Mouse (Mus musculus): ENCODE data around the gene Tjp1. TPM values are rescaled to one million over a fixed set of nuclear protein-coding genes. Genes with fewer than 3 reads are reported as not detected.

Gene Tjp1
- polyA plus RNA-seq, 1 experiment from 2014 or later, result 24.0 TPM

- H3K27me3 ChIP-seq (ENCODE audit: low read depth, poor library complexity, severe bottlenecking), result no peaks in the 10 kb centered on the region
- H3K9me3 ChIP-seq (replicated peaks), result no peaks in the 10 kb centered on the region
- peaks cover 61% of the 10 kb centered on the region for H3K4me1 ChIP-seq
- 87% methylated on average over 10 of the region's 10 CpGs for WGBS
- no peak overlapping the region for H3K27ac ChIP-seq
- H3K36me3 ChIP-seq, result no peaks in the 10 kb centered on the region
- H3K4me3 ChIP-seq, result no peak overlapping the region
- no peak for DNase-seq (ENCODE audit: low spot score)
Measured at GRCm38 (mm10) chr7:65418366-65418911, 109.1 kb downstream of the Tjp1 start.

DNA sequence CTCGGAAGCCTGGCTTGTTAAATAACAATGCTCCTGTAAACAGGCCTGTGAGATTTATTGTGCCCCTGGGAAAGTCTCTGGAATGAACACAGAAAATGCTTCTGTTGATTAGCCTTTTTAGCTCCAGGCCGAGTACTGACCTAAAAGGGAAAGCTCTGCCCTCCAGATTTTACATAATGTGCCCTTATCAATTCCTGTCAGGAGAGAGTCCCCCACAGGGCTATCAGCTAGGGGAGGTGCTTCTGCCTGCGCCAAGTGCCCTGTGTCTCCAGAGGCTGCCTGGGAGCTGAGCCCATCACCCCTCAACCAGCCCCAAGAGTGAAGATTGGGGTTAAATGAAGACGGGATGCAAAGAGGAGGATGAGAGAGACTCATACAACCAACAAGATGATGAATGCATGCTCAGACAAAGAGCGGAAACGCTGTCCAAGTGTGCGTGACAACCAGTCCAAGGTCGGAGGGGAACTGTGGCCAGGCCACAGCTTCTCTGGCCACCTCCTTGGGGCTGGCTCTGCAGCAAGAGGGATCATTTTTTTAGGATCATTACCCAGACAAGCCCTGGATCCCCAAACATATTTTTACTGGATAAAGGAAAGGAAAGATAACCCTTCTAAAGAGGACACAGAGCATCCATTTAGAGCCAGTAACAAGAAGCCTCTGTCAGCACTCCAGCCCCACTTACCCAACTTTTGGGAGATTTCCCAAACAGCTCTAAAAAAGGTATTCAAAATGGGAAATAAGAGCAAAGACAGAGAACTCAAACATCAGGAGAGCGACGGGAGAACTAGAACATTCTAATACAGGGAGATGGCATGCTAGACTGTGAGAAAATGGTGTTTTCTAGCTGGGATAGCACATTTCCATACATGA is 110.1 kb downstream of the Tjp1 start:
- Histone ChIP-seq H3K27me3 (ENCODE audit: low read depth, poor library complexity, severe bottlenecking) (no peaks in the 10 kb centered on the region), H3K4me3 (no peak overlapping the region), H3K36me3 (no peaks in the 10 kb centered on the region), H3K27ac (peak overlapping the region; percentile 63), H3K4me1 (peaks cover 64% of the 10 kb centered on the region), H3K9me3 (replicated peaks) (no peaks in the 10 kb centered on the region)
- 54% methylated on average over 10 of the region's 10 CpGs for WGBS
- peak; percentile 35 for DNase-seq (ENCODE audit: low spot score)

DNA sequence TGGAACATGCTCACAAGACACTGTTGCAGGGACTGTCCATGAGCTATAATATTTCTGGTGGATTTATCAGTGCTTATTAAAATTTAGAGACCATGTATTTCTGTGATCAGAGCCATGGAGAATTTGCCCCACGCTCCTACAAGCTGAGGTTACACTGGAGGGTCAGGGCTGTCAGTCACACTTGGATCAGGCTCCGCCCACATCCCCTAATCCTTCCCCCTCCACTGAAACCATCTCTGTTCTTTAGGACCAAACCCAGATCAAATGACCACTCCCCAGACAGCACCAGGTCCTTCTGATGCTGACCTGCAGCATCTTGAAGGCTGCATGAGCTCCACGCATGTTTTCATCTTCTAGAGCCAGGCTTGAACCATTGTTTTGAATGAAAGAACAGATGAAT is 111.1 kb downstream of the Tjp1 start:
- Histone ChIP-seq H3K4me1 (peaks cover 66% of the 10 kb centered on the region), H3K27ac (no peak overlapping the region)
- no peak for DNase-seq (ENCODE audit: low spot score)

DNA sequence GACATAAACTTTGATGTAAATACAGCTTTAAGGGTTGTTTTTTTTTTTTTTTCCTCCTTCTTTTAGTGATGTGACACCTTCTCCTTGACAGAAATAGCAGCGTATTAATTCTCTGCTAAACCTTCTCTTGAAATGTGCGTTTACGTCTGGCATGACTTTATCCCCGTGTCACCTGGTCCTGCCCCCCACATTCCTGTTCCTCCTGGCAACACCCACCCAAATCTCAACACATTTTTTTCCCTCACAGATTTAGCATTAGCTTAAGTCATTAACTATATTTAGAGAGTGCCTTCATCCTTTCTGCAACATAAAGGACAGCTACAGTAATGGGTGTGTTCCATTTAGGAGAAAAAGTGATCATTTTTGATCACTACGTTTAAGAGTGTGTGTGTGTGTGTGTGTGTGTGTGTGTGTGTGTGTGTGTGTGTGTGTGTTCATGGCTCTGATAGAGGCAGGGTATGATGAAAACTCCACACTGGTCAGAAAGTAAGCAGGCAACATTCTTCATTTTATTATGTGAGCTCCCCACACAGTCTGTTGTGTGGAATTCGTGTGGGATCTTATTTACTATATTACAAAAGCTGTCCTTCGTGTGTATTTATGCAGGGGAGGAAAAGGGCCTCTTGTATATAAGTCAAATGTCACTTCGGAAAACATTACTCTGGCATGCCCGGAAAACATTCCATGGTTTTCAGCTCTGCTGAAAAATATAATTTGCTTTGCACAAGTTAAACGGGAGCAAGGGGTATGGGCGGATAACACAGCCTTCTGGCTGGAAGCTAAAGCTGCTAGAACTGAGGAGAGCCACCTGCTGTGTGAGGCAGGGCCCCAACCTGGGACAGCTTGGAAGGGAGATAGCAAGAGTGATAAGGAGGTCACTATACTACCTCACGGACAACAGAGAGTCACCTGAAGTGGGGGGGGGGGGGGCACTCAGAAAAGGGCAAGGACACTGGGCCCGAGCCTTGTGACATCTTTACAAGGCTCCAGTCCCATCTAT is 113.3 kb downstream of the Tjp1 start:
- Histone ChIP-seq H3K9me3 (replicated peaks) (no peaks in the 10 kb centered on the region), H3K27me3 (ENCODE audit: low read depth, poor library complexity, severe bottlenecking) (no peaks in the 10 kb centered on the region), H3K36me3 (no peaks in the 10 kb centered on the region), H3K27ac (no peak overlapping the region), H3K4me3 (no peak overlapping the region), H3K4me1 (peaks cover 58% of the 10 kb centered on the region)
- WGBS, result 66% methylated on average over 13 of the region's 13 CpGs
- no peak for DNase-seq (ENCODE audit: low spot score)

More for the DNA sequence above, 111.1 kb downstream of the Tjp1 start:
- WGBS, result 57% methylated on average over 3 of the region's 3 CpGs
- H3K4me3 ChIP-seq, result no peak overlapping the region
- no peaks in the 10 kb centered on the region for H3K9me3 ChIP-seq (replicated peaks)
- H3K36me3 ChIP-seq, result no peaks in the 10 kb centered on the region
- H3K27me3 ChIP-seq (ENCODE audit: low read depth, poor library complexity, severe bottlenecking), result no peaks in the 10 kb centered on the region

DNA sequence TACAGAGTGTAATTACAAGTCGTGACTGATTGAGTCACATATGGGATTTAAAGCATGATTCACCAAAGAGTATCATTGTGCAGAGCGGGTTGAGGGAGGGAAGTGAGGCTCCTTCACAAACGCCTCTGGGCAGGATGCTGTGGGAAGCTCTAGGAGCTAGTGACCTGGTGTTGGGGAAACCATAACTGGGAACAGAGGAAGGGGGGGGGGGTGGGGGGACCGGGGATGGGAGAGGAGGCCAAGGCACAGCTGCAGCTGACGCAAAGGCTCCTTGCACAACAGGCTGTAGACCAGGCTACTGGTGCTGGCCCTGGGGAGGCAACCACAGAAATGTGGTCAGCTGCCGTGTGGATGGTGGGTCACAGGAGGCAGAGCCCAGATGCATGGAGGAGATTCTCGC is 116.9 kb downstream of the Tjp1 start:
- WGBS, result 60% methylated on average over 7 of the region's 7 CpGs
- Histone ChIP-seq H3K4me3 (no peak overlapping the region), H3K27me3 (ENCODE audit: low read depth, poor library complexity, severe bottlenecking) (no peaks in the 10 kb centered on the region), H3K27ac (no peak overlapping the region), H3K4me1 (peaks cover 32% of the 10 kb centered on the region), H3K9me3 (replicated peaks) (no peaks in the 10 kb centered on the region), H3K36me3 (no peaks in the 10 kb centered on the region)
- no peak for DNase-seq (ENCODE audit: low spot score)

- no peak overlapping the region for H3K27ac ChIP-seq
- no peak overlapping the region for H3K4me3 ChIP-seq
- no peak for DNase-seq (ENCODE audit: low spot score)
- H3K36me3 ChIP-seq, result no peaks in the 10 kb centered on the region
- H3K27me3 ChIP-seq (ENCODE audit: low read depth, poor library complexity, severe bottlenecking), result no peaks in the 10 kb centered on the region
- peaks cover 7% of the 10 kb centered on the region for H3K4me1 ChIP-seq
- no peaks in the 10 kb centered on the region for H3K9me3 ChIP-seq (replicated peaks)
- WGBS, result 76% methylated on average over 3 of the region's 3 CpGs
Measured at GRCm38 (mm10) chr7:65406427-65406826, 121.2 kb downstream of the Tjp1 start.

DNA sequence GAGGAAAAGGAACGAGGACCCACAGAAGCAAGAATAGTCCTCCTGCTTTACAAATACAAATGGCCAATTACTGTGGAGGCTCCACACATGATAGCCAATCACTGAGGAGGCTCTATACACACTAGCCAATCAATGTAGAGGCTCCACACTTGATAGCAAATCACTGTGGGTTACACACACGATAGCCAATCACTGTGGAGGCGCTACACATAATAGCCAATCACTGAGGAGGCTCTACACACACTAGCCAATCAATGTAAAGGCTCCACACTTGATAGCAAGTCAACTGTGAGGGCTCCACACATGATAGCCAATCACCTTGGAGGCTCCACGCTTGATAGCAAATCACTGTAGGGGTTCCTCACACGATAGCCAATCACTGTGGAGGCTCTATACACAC is 125.1 kb downstream of the Tjp1 start:
- WGBS, result 95% methylated on average over 5 of the region's 5 CpGs
- Histone ChIP-seq H3K27ac (no peak overlapping the region), H3K27me3 (ENCODE audit: low read depth, poor library complexity, severe bottlenecking) (no peaks in the 10 kb centered on the region), H3K4me1 (no peaks in the 10 kb centered on the region), H3K9me3 (replicated peaks) (no peaks in the 10 kb centered on the region), H3K4me3 (no peak overlapping the region), H3K36me3 (no peaks in the 10 kb centered on the region)
- DNase-seq (ENCODE audit: low spot score), result no peak

GRCm38 (mm10) chr7:65401622-65402021 is 126.0 kb downstream of the Tjp1 start:
- no peak overlapping the region for H3K4me3 ChIP-seq
- H3K36me3 ChIP-seq, result no peaks in the 10 kb centered on the region

GRCm38 (mm10) chr7:65395891-65396290 is 131.7 kb downstream of the Tjp1 start:
- 85% methylated on average over 4 of the region's 4 CpGs for WGBS
- H3K4me1 ChIP-seq, result peaks cover 22% of the 10 kb centered on the region
- no peak overlapping the region for H3K27ac ChIP-seq
- H3K27me3 ChIP-seq (ENCODE audit: low read depth, poor library complexity, severe bottlenecking), result no peaks in the 10 kb centered on the region
- no peak for DNase-seq (ENCODE audit: low spot score)
- H3K9me3 ChIP-seq (replicated peaks), result no peaks in the 10 kb centered on the region
- H3K36me3 ChIP-seq, result no peaks in the 10 kb centered on the region
- no peak overlapping the region for H3K4me3 ChIP-seq

More at GRCm38 (mm10) chr7:65401622-65402021, 126.0 kb downstream of the Tjp1 start:
- H3K4me1 ChIP-seq, result no peaks in the 10 kb centered on the region
- H3K27me3 ChIP-seq (ENCODE audit: low read depth, poor library complexity, severe bottlenecking), result no peaks in the 10 kb centered on the region
- H3K9me3 ChIP-seq (replicated peaks), result no peaks in the 10 kb centered on the region
- no peak overlapping the region for H3K27ac ChIP-seq
- no peak for DNase-seq (ENCODE audit: low spot score)

- DNase-seq (ENCODE audit: low spot score), result no peak
- Histone ChIP-seq H3K36me3 (no peaks in the 10 kb centered on the region), H3K4me1 (peaks cover 22% of the 10 kb centered on the region), H3K27ac (no peak overlapping the region), H3K9me3 (replicated peaks) (no peaks in the 10 kb centered on the region), H3K4me3 (no peak overlapping the region), H3K27me3 (ENCODE audit: low read depth, poor library complexity, severe bottlenecking) (no peaks in the 10 kb centered on the region)
- 72% methylated on average over 5 of the region's 5 CpGs for WGBS
Measured at GRCm38 (mm10) chr7:65395166-65395565, 132.4 kb downstream of the Tjp1 start.

GRCm38 (mm10) chr7:65394672-65395071 is 132.9 kb downstream of the Tjp1 start:
- no peak for DNase-seq (ENCODE audit: low spot score)
- H3K4me1 ChIP-seq, result peaks cover 22% of the 10 kb centered on the region
- WGBS, result 4% methylated on average over 2 of the region's 2 CpGs
- H3K27ac ChIP-seq, result no peak overlapping the region
- no peaks in the 10 kb centered on the region for H3K9me3 ChIP-seq (replicated peaks)
- H3K27me3 ChIP-seq (ENCODE audit: low read depth, poor library complexity, severe bottlenecking), result no peaks in the 10 kb centered on the region
- no peak overlapping the region for H3K4me3 ChIP-seq
- no peaks in the 10 kb centered on the region for H3K36me3 ChIP-seq

DNA sequence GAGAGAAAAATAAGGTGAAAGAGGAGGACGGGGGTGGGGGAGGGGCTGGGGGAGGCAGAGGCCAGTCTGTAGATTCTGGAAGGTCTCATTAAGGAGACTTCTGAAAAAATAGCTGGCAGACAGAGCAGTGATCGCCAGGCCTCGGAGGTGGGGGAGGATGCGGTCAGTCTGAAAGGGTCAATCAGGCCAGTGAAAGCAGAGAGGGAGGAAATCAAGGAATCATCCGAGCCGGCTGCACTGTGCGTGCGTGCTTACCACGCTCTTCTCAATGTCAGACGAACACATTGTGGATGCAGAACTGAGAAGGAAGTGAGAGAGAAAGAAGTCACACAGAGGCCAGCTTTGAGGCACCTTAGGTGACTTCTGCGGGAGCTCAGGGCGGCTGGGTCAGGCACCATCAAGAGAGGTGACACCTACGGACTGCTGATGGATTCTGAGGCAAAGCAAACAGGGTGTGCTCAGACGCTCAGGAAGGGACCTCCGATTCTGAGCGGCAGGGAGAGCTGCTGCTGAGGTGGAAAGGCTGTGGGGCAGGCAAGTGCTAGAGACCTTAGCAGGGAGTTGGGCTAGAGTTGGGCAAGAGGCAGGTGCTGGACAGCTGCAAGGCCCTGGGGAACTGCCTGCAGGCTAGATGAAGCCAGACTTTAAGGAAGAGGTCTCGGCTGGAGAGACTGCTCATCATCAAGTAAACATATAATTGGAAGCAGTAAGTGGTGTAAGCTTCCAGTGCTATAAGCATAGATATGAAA is 133.7 kb downstream of the Tjp1 start:
- peak; percentile 44 for DNase-seq (ENCODE audit: low spot score)
- H3K27me3 ChIP-seq (ENCODE audit: low read depth, poor library complexity, severe bottlenecking), result no peaks in the 10 kb centered on the region
- peaks cover 22% of the 10 kb centered on the region for H3K4me1 ChIP-seq
- 7% methylated on average over 17 of the region's 17 CpGs for WGBS
- no peaks in the 10 kb centered on the region for H3K36me3 ChIP-seq
- peak overlapping the region; percentile 59 for H3K27ac ChIP-seq
- no peaks in the 10 kb centered on the region for H3K9me3 ChIP-seq (replicated peaks)
- peak overlapping the region; percentile 33 for H3K4me3 ChIP-seq

All from limb, embryonic 10.5 days (tissue).